Mouse (Mus musculus) heart, postnatal 36 days (tissue): Measurements from ENCODE around the gene Dtl. TPM values are rescaled to one million over a fixed set of nuclear protein-coding genes. Genes with fewer than 3 reads are reported as not detected.
"Not testable (repeated sequence)": the region's sequence is repeated elsewhere in the genome, so short reads cannot be mapped to it uniquely, and the experiment has no call there.

Experiments used
- DNase-seq, 2 experiments: peaks; one replicate each; pipeline ENCODE4 v3.0.0; 2021 to 2022
- intact Hi-C: fragments of 180-260 bp; cut with DNase I; formaldehyde crosslinking; loops from one replicate; pipeline ENCODE4 v1.15.1; 2025
- total RNA-seq, 2 experiments: library from RNA; stranded (reverse); gene quantifications; 2 replicates each; pipeline ENCODE4 v1.2.3; 2021

Gene Dtl
- total RNA-seq, 2 experiments from 2014 or later, result 0.19 to 0.31 TPM

GRCm38 (mm10) chr1:191521395-191521794, 53.9 kb downstream of the Dtl start:
- intact Hi-C loops, result no loop called here
- DNase-seq, result no peak

GRCm38 (mm10) chr1:191520669-191521068, 54.7 kb downstream of the Dtl start:
- intact Hi-C loops, result no loop called here
- no peak for DNase-seq

- no peak for DNase-seq
- intact Hi-C loops, result no loop called here
Measured at GRCm38 (mm10) chr1:191520194-191520593, 55.1 kb downstream of the Dtl start.

- DNase-seq, result no peak
- intact Hi-C loops, result no loop called here
Measured at GRCm38 (mm10) chr1:191519329-191520066, 55.8 kb downstream of the Dtl start.

DNA sequence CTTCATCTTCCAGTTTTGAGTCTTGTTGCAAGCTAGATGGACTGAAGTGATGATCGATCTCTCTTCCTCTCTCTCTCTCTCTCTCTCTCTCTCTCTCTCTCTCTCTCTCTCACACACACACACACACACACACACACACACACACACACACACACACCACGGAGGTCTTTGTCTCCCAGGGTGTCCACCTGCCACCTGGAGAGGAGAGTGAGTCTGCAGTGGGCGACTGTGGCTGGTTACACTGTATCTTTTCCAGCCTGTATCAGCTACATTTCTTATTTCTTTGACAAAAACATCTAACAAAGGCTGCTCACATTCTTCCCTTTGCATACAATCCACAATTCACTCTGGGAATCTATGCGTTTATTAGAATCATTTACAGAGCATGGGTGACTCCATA, 56.4 kb downstream of the Dtl start:
- no peak for DNase-seq
- intact Hi-C loops, result no loop called here

GRCm38 (mm10) chr1:191517969-191518368, 57.4 kb downstream of the Dtl start:
- intact Hi-C loops, result no loop called here
- DNase-seq, result no peak

DNA sequence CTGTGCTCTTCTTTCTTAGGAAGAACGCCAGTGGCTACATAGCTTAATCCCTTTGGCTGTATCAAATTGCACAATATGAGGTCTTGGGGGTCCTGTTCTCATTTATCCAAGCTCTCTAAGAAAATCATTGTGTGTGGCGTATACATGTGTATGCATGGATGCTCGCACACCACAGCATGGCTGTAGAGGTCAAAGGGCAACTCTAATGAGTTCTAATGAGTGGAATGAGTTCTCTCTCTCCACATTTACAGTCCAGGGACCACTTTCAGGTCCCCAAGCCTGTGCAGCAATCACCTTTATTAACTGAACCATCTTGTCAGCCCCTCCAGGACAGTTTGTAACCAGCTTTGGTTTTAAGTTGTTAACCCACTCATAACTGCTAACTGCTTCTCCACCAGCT, 58.3 kb downstream of the Dtl start:
- intact Hi-C loops, result no loop called here

GRCm38 (mm10) chr1:191516351-191516750, 59.0 kb downstream of the Dtl start:
- DNase-seq, intact Hi-C loops: not testable (repeated sequence)

More for the DNA sequence above, 58.3 kb downstream of the Dtl start:
- DNase-seq, result no peak

DNA sequence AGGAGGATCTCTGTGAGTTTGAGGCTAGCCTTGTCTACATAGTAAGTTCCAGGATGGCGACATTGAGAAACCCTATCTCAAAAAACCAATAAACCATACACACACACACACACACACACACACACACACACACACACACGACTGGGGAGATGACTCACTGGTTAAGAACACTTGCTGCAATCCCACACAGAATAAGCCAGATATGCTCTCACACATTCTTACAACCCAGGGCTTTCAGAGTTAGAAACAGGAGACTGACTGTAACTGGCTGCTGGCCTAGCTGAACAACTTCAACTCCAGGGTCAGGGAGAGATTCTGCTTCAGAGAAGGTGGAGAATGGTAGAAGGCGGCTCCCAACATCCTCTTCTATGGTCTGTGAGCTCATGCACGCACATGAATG, 62.1 kb downstream of the Dtl start:
- no peak for DNase-seq
- intact Hi-C loops, result no loop called here

DNA sequence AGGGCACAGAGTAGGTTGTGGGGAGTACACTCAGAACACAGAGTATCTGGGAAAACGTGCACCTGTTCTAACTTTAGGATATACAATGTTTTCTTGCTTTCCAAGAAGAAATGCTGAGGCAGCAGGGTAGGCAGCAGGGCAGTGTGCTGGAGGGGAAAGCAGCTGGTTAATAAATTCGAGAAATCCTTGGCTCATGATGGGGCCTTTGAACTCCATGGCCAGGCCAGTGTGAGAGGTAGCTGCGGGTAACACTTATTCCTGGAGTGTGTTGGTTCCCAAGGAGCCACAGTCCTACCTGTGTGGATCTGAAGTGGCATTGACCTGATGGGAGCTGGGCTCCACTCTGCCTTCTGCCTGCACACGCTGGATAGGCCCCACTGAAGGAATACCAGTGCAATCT, 63.0 kb downstream of the Dtl start:
- intact Hi-C loops, result no loop called here
- DNase-seq, result no peak

GRCm38 (mm10) chr1:191511503-191511902, 63.8 kb downstream of the Dtl start:
- intact Hi-C loops, result no loop called here

GRCm38 (mm10) chr1:191509865-191510264, 65.5 kb downstream of the Dtl start:
- intact Hi-C loops, result no loop called here
- DNase-seq, result no peak

More at GRCm38 (mm10) chr1:191511503-191511902, 63.8 kb downstream of the Dtl start:
- no peak for DNase-seq

DNA sequence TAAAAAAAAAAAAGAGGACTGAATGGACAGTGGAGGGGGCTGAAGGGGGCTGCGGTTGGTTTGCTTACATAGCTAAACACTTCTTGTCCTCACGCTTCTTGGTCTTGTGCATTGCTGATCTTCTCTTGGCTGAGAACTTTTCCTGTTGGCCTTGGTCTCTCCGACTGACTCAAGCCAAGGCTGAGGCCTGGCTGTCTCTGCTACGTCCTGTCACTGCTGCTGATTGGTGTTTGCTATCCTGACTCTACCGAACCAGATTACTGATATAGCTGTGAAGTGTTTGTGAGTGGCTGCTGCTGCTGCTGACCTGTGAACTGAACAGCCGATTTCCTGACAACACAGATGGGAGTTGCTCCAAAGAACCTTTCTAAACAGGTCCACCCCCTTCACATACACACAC, 66.2 kb downstream of the Dtl start:
- intact Hi-C loops, result no loop called here
- DNase-seq, result no peak

- intact Hi-C loops, result no loop called here
- DNase-seq, result no peak
Measured at GRCm38 (mm10) chr1:191506791-191507190, 68.6 kb downstream of the Dtl start.

DNA sequence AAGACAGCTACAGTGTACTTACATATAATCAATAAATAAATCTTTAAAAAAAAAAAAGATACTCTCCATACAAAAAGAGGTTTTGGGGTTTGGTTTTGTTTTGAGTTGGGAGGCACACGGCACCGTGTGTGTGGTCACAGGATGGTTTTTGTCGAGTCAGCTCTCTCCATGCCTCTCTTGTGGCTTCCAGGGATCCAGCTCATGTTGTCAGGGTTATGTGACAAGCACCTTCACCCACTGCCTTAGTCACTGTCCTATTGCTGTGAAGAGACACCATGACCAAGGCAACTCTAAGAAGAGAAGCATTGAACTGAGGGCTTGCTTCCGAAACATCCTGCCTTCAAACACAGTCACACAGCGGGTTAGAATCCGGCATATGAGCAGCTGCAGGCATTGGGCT, 75.7 kb downstream of the Dtl start:
- no peak for DNase-seq
- intact Hi-C loops, result no loop called here

GRCm38 (mm10) chr1:191498271-191498955, 76.9 kb downstream of the Dtl start:
- peak in 1 of 2 experiments; percentile 13 for DNase-seq
- intact Hi-C loops, result no loop called here

DNA sequence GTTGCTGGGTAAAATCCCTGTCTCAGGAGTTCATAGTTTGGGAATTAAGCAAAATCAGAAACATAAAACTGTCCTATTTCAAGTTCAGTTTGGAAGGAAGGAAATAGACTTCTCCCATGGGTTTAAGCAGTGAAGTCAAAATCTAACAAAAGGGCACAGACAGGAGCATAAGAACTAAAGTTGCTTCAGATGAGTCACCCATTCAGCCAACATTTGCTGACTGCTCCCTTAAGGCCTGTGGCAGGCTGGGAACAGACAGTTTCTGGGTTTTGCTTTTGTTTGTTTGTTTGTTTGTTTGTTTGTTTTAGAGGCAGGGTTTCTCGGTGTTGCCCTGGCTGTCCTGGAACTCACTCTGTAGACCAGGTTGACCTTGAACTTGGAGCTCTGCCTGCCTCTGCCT, 78.7 kb downstream of the Dtl start:
- intact Hi-C loops, result no loop called here
- DNase-seq, result no peak

DNA sequence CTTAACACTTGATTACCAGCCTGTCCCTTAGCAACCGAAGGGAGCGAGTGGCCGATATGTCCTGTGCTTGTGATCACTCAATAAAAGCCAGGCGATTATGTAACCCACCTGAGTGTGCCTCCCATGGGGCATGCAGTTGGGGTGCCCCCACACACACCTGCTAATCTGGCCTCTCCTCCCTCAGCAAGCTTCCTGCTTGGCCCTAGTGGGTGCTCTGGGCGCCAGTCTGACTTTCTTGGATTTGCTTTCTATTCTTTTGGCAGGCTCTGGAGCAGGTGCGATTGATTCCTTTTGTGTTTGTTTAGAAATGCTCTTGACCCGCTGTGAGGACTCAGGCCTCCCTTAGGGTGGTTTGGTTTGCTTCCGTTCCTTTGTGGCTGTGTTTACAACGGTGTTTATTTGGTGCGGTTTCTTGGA, 80.3 kb downstream of the Dtl start:
- intact Hi-C loops, result no loop called here
- DNase-seq, result peak; percentile 38 to 48

DNA sequence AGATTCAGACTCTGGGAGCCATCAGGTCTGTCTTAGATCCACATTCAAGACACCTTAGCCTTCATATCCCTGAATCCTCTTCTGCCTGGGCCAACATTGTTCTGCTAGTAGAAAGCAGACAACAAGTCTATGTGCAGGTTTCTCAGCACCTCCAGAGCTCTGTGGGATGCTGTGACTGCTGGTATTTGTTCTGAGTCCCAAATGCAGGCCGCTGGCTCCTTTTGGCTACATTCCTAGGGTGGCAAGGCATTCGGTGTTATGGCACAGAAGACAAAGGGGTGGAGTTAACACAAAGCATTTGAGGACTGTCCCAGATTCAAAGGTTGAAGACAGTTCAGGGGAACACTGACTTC, 81.1 kb downstream of the Dtl start:
- intact Hi-C loops, result loop anchor here (5.0 kb wide), 1 partner anchor 63 kb away; no protein-coding TSS in a partner anchor
- peak in 1 of 2 experiments; percentile 30 for DNase-seq

- peak; percentile 57 to 74 for DNase-seq
- intact Hi-C loops, result loop anchor here (5.0 kb wide), 1 partner anchor 64 kb away; no protein-coding TSS in a partner anchor
Measured at GRCm38 (mm10) chr1:191493476-191494302, 81.7 kb downstream of the Dtl start.

DNA sequence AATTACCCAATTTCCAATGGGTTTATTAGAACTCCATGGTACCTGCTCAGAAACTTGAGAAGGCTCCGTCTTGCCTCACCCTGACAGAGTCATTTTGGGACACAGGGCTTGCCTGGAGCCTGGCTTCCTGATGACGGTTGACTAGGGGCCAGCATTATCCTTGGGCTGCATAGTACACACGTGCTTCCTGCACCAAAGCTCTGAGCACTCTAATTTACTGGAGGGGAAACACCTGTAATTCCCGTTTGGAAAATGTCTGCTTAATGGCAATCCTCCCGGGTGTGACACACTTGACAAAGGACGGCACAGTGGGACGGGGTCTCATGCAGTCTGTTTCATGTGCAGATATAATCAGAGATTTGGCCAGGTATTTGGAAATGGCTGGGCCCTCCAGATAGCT, 84.9 kb downstream of the Dtl start:
- peak; percentile 48 to 50 for DNase-seq
- intact Hi-C loops, result loop anchor here (1.0 to 5.0 kb wide), 3 partner anchors 20 to 94 kb away; no protein-coding TSS in a partner anchor
